Mouse (Mus musculus): ENCODE measurements at regions not wholly inside any gene's neighbourhood (a gene's known extent, or its start where the extent isn't known, plus 50 kb on each side); places are given as distances from the start of the nearest gene placed in this dataset.

DNA sequence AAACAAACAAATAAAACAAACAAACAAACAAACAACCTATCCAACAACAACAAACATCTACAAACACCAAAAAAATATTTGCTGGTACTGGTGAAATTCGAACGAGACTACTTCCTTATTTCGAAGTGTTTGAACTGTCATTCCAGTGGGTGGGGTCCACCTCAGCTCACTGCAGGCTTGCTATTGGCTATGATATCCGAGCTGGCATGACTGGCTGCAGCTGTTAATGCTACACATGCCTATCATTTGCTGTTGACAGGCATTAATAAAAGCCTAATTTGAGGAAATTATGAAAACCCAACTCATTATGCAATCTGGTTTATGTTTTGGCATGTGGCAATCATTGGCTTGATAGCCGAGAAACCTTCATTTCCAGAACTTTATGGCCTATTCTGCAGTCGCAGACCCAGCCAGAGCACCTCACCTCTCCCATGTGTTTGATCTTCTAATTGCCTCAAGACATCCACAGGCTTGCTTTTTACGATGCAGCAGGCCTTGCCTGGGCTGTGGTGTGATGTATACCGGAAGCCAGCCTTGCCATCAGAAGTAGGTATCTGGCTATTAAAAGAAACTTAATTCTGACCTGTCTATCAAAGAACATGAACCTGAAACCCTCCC, 283.3 kb upstream of the Nr2f2 start:
- TF ChIP-seq CTCF (conservative IDR thresholded peaks at IDR 0.05; ENCODE audit: insufficient read depth, insufficient read length, low read depth, low read length), result no peak
- no peak for TF ChIP-seq POLR2A (IDR thresholded peaks at IDR 0.05; ENCODE audit: low read depth, low read length)

Measured in kidney, adult 2 months (tissue).